Mouse (Mus musculus): Measurements from ENCODE around the gene Xab2. TPM values are rescaled to one million over a fixed set of nuclear protein-coding genes. Genes with fewer than 3 reads are reported as not detected.
"Not testable (repeated sequence)": the region's sequence is repeated elsewhere in the genome, so short reads cannot be mapped to it uniquely, and the experiment has no call there.

Gene Xab2
- total RNA-seq, 2 experiments from 2014 or later = 20.9 to 21.3 TPM

- peak; percentile 26 for DNase-seq
These were observed 11.9 kb downstream of the Xab2 start for GRCm38 (mm10) chr8:3609046-3609815.

DNA sequence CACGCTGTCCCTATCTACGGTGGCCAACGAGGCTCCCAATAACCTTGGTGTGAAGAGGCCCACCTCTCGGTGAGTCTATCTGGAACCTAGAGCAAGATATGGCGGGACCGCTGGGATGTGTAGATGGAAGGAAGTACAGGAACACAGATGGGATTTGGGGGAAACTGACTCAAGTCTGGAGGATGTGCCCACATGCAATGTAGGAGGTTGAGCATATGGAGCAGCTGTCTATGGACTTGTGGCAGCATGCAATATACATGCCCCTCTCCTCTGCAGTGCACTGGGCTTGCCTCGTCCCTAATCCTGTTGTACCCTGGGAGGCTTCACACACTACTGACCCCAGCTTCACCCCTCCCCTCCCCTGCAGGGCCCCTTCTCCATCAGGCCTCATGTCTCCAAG is 13.3 kb downstream of the Xab2 start:
- no peak for DNase-seq

DNA sequence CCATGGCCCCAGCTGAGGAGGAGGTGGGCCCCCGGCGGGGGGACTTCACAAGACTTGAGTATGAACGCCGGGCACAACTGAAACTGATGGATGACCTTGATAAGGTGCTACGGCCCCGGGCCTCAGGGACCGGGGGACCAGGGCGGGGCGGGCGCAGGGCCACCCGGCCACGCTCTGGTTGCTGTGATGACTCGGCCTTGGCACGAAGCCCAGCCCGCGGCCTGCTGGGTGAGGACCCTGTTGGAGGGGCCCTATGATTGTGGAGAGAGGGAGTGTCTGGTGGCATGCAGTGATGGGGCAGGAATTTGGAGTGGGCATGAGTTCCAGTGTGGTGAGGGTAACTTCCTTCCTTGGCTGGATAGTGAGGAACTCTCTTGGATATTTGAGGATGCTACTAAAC is 14.5 kb downstream of the Xab2 start:
- peak; percentile 51 for DNase-seq

- no peak for DNase-seq
These were observed 17.7 kb downstream of the Xab2 start for GRCm38 (mm10) chr8:3603439-3603838.

DNA sequence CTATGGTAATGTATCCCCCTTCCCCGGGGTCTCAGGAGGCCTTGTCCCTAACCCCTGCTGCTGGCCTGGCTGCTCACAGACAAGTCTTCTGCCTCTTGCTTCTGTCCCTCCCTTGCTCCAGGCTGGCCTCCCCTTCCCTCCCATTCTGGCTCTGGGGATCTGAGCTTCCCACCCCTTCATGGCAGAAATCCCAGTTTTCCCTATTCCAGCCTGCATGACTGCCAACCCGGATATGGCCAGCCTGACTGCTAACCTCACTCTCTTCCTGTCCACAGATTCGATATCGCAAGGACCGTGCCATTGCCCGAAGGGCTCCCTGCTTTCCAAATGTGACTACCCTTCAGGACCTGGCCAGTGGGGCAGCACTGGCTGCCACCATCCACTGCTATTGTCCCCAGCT is 20.7 kb downstream of the Xab2 start:
- peak; percentile 74 for DNase-seq

DNA sequence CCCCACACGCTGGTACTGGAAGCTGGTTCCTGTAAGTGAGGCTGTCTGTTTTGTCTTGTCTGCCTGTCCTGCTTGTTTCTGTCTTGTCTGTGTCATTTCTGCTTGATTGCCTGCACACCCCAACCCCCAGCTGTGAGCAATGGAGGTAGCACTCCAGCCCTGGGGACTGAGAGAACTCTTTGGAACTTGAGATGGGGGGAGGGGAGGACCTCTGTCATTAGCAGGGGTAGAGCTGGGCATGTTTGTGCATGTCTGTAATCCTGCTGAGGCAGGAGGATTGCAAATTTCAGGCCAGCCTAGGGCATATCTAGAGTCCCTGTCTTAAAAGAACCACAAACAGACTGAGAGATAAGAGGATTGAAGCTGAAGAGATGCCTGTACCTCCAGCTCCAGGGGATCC is 21.9 kb downstream of the Xab2 start:
- DNase-seq = no peak

GRCm38 (mm10) chr8:3598054-3598453 is 23.1 kb downstream of the Xab2 start:
- DNase-seq = no peak

- DNase-seq = no peak
These were observed 26.6 kb downstream of the Xab2 start for GRCm38 (mm10) chr8:3594466-3594865.

GRCm38 (mm10) chr8:3593470-3593869 is 27.6 kb downstream of the Xab2 start:
- no peak for DNase-seq

DNA sequence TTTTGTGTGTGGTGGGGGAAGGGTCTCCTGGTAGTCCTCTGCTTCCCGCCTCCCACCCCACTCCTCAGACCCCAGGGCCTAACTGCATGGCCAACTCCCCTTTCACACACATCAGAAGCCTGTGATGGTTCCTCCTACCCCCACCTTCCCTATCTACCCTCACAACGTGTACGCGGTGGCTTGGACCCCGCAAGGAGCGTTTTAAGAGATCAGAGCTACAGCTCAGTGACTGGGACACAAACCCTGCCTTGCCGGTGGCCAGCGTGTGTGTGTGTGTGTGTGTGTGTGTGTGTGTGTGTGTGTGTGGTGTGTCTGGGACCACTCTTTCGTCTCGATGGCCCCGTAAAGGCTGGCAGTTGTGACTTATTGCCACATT is 32.9 kb downstream of the Xab2 start:
- DNase-seq = no peak

DNA sequence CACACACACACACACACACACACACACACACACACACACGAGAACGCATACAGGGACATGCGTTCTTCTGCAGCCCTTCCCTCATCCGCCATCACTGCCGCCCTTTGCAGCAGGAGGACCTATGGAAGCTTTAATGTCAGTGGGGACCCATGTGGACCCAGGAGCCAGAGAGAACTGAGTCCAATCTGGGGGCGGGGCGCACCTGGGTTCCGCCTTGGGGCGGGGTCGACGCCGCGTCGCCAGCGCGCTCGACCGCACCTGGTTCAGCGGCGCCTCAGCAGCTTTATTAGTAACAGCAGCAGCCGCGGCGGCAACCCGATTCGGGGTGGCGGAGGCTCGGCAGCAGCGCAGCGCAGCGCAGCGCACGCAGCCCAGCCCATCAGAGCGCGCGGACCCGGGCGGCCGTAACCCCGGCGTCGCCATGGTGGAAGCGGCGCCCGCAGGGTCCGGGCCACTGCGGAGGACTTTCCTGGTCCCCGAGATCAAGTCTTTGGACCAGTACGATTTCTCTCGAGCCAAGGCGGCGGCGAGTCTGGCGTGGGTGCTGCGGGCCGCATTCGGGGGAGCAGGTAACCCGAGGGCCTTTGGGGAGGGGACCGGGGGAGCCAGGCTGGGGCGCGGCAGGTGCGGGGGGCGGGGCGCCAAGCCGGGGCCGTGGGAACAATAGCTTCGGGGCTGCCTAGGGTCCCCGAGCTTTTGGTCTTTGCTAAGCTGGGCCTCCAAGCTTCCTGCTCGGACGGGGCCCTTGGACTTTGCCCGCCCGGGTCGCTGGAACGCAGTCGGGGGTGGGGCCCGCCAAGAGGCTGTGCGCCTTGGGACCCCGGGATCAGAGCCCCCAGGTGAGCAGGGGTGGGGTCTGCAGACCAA is 33.5 kb downstream of the Xab2 start:
- DNase-seq = peak; percentile 30

DNA sequence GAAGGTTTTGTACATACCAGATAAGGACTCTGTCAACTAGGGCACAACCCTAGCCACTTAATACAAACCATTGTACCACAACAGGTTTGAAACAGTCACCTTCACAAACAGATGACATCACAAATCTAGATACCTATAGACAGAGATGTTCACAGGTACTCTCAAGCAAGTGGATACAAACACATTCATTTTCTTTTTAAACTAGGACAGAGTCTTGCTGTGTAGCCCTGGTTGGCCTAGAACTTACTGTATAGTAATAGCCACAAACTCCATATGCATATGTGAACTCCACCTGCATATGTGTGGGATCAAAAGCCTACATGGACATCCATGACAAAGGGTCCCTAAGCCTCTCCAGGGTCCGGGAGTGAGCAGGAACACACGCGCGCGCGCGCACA is 34.1 kb downstream of the Xab2 start, which contains the start of gene Camsap3:
Gene Camsap3 (plus strand): TSS at position 301 of the 398 bp plus-strand sequence.
- no peak for DNase-seq

DNA sequence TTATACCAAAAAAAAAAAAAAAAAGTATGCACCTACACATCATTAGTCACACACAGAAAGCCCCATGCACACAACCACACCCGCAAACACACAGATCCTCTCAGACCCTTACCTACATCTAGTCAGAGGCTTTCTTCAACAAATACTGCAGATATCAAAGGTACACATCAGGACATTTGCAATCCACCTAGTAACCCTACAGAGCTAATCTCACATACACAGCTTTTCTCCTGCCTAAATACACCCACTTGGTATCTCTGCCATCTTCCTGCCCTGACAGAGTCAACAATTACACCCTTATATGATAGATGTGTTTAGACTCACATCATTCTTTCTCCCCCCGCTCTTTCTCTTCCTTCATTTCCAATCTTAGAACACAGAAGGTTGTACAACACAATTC is 34.7 kb downstream of the Xab2 start:
- no peak for DNase-seq

- DNase-seq = not testable (repeated sequence)
These were observed 39.2 kb downstream of the Xab2 start for GRCm38 (mm10) chr8:3581961-3582360.

- no peak for DNase-seq
These were observed 41.4 kb downstream of the Xab2 start for GRCm38 (mm10) chr8:3579390-3580364.

GRCm38 (mm10) chr8:3576211-3576960 is 44.7 kb downstream of the Xab2 start:
- no peak for DNase-seq

DNA sequence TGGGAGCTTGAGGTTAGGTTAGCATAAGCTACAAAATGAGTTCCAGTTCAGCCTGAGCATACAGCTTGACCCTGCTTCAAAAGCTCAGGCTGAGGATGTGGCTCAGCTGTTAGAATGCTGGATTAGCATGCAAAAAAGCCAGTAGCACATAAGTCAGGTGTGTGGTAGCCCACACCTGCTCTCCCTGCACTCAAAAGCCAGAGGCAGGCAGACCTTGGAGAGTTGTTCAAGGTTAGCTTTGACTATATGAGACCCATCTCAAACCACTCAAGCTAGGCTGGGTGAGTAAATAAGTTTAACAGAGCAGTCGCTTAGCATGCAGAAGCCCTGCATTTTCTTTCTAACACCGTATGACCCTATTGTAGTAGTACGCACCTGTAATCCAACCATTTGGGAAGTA is 46.6 kb downstream of the Xab2 start:
- DNase-seq = no peak

DNA sequence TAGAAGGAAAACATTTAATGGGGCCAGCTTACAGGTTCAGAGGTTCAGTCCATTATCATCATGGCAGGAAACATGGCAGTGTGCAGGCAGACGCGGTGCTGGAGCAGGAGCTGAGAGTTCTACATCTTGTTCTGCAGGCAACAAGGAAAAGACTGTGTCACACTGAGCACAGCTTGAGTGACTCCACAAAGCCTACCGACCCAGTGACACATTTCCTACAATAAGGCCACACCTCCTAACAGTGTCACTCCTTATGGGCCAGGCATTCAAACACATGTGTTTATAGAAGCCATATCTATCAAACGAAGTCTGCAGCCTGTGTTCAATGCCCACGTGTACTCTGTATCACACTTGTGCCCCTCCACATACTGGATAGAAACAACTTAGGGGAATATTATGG is 51.3 kb downstream of the Xab2 start:
- no peak for DNase-seq

DNA sequence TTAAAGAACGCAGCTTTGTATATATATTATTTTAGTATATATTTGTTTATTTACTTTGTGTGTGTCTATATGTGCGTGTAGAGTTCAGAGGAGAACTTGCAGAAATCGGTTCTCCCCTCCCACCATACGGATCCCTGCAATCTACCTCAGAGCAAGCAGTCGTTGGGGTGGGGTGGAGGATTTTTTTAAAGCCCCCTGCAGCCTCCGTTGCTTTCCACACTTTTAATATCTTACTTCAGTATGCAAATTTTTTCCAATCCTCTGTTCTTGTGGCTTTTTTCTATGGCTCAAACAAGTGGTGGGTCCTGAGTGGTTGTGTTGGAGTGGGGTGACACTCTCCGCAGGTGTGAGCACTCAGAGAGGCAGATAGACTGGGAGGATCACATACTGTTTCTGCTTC is 52.7 kb downstream of the Xab2 start:
- DNase-seq = no peak

- DNase-seq = peak; percentile 9
These were observed 53.3 kb downstream of the Xab2 start, which contains the start of gene C330021F23Rik for GRCm38 (mm10) chr8:3567641-3568371. TSS of gene C330021F23Rik (plus strand) at chr8:3567990.

Measured in heart, postnatal 4 days (tissue).